Mouse (Mus musculus) forebrain, embryonic 10.5 days (tissue): Measurements from ENCODE around the gene Pik3ip1. TPM values are rescaled to one million over a fixed set of nuclear protein-coding genes. Genes with fewer than 3 reads are reported as not detected.
A peak's percentile ranks its signal among the peaks of the same experiment; 100 is the strongest.

Experiments
- DNase-seq: peaks from one replicate; pipeline ENCODE4 v3.0.0-alpha.2; 2017; ENCODE audit warnings: low spot score; ENCODE audit errors: extremely low spot score
- H3K27ac ChIP-seq: fragments of 300-500 bp; sonication (generic); 2 replicates; pipeline ENCODE4 v1.5.1; 2016; ENCODE audit warnings: mild to moderate bottlenecking
- H3K27me3 ChIP-seq: fragments of 300-500 bp; sonication (generic); 2 replicates; pipeline ENCODE4 v1.6.1; 2016; ENCODE audit warnings: mild to moderate bottlenecking; ENCODE audit not compliant: poor library complexity, severe bottlenecking
- H3K36me3 ChIP-seq: fragments of 300-500 bp; sonication (generic); replicated peaks from 2 replicates; pipeline ENCODE4 v1.6.1; 2016; ENCODE audit warnings: mild to moderate bottlenecking, moderate library complexity
- H3K4me1 ChIP-seq: fragments of 300-500 bp; sonication (generic); 2 replicates; pipeline ENCODE4 v1.6.1; 2016
- H3K4me3 ChIP-seq: fragments of 300-500 bp; sonication (generic); 2 replicates; pipeline ENCODE4 v1.5.1; 2016; ENCODE audit warnings: mild to moderate bottlenecking, moderate library complexity
- H3K9me3 ChIP-seq: fragments of 300-500 bp; sonication (generic); 2 replicates; pipeline ENCODE4 v1.6.1; 2016; ENCODE audit warnings: mild to moderate bottlenecking, moderate library complexity
- WGBS: fragments of 180-500 bp; shearing (Covaris S2); methylation state at CpG from one replicate; pipeline ENCODE4 v1.1.7; 2016; 5-methylcytosine and 5-hydroxymethylcytosine counted together
- polyA plus RNA-seq: library from polyadenylated mRNA; unstranded; fragments of >200 nt; fragmentation: Nextera tagmentation; extraction: Ambion mirVana; gene quantifications from 2 replicates; pipeline ENCODE4 v1.2.1, GENCODE M21; 2016

The Pik3ip1 gene
- polyA plus RNA-seq, 1 experiment from 2014 or later, result 5.6 TPM

DNA sequence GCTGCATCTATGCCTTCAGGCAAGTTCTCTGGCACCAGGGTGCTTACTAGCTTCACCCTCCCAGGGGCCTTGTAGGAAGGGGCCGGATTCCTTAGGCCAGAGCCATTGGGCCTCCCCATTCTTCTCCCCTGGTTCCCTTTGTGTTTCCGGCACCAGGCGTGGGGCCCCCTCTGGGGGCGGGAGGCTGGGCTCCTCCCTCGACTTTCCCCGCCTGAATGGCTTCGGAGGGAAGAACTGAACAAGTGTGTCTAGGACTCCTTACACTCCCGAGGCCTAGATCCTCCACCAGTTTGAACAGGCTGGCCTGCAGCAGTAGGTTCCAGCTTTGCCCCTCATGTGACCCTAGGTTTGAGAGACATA lies 38.2 kb upstream of the Pik3ip1 start:
- Histone ChIP-seq H3K36me3 (peaks cover 56% of the 10 kb centered on the region), H3K9me3 (0 out of 2 replicates have a peak, but pooled peaks cover 6% of the 10 kb centered on the region), H3K27ac (peak overlapping the region; percentile 100), H3K4me3 (peak overlapping the region; percentile 95), H3K4me1 (peaks cover 70% of the 10 kb centered on the region), H3K27me3 (no peaks in the 10 kb centered on the region)
- WGBS, result 0% methylated on average over 8 of the region's 8 CpGs
- DNase-seq, result peak; percentile 90

DNA sequence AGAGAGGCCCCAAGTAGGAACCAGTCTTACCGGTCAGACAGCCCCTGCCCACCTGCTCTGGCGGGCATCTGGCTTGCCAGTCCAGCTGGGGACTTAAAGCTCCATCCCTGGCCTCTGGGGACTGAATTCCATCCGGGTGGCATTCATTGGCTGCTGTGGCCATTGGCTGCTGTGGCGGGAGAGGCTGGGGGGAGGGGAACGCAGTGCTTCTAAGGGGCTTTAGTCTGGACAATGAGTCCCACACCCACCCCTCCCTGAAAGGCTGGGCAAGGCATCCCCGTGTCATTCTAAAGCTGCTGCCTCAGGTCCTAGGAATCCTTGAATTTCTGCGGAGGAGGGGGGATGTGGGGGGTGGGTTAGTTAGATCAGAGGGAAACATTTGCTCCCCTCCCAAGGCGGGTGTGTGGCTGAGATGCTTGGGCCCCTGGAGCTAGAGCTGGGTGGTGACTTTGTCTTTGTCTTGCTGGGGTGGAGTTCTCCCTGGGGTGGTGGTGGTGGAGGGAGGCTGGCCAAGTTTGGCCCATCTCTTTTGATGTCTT lies 37.4 kb upstream of the Pik3ip1 start:
- H3K9me3 ChIP-seq, result 0 out of 2 replicates have a peak, but pooled peaks cover 6% of the 10 kb centered on the region
- H3K4me3 ChIP-seq, result peak overlapping the region; percentile 95
- H3K27me3 ChIP-seq, result no peaks in the 10 kb centered on the region
- H3K27ac ChIP-seq, result peak overlapping the region; percentile 100
- DNase-seq, result peak; percentile 92
- peaks cover 64% of the 10 kb centered on the region for H3K36me3 ChIP-seq
- 0% methylated on average over 8 of the region's 8 CpGs for WGBS
- peaks cover 66% of the 10 kb centered on the region for H3K4me1 ChIP-seq

DNA sequence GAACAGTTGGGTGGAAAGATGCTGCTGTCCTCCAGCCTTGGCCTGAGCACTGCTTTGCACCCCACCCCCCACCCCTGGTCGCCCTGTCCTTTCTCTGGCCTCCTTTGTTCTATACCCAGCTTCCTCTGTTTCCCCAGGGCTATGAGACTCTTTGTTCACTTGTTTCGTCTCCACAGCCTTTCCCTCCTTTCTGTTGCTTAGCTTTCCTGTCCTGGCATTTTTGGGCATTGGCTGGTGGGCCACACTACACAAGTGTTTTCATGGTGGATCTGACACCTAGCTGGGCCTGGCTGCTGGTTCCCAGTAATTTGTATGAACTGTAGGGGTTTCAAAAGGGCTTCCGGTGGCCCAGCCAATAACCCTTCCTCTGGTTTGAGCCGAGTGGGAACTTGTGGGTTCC lies 36.8 kb upstream of the Pik3ip1 start:
- DNase-seq, result peak; percentile 36
- Histone ChIP-seq H3K9me3 (0 out of 2 replicates have a peak, but pooled peaks cover 6% of the 10 kb centered on the region), H3K27me3 (no peaks in the 10 kb centered on the region), H3K4me1 (peaks cover 60% of the 10 kb centered on the region), H3K4me3 (peak overlapping the region; percentile 95), H3K27ac (peak overlapping the region; percentile 100), H3K36me3 (peaks cover 70% of the 10 kb centered on the region)
- WGBS, result 33% methylated on average over 4 of the region's 4 CpGs

DNA sequence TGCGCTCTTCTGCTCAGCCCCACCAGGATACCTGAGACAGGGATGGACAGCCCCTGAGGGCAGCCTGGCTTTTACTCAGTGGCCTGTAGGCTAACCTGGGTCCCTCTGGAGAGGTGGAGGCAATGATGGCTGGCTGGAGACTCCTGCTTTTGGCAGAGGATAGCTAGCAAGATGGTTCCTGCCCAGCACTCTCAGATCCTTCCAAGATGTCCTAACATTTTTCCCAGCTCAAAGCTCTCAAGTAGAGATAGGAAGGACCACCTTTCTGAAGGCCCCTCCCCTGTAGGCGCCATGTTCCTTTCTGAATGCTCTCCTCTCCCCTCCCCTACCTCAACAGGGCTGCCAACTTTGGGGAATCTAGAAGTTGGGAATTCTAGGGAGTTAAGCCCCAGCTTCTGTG lies 35.6 kb upstream of the Pik3ip1 start:
- peaks cover 56% of the 10 kb centered on the region for H3K4me1 ChIP-seq
- H3K36me3 ChIP-seq, result peaks cover 82% of the 10 kb centered on the region
- H3K9me3 ChIP-seq, result 0 out of 2 replicates have a peak, but pooled peaks cover 6% of the 10 kb centered on the region
- 92% methylated on average over 2 of the region's 2 CpGs for WGBS
- no peaks in the 10 kb centered on the region for H3K27me3 ChIP-seq
- no peak for DNase-seq
- peak overlapping the region; percentile 100 for H3K27ac ChIP-seq
- H3K4me3 ChIP-seq, result peak overlapping the region; percentile 95

DNA sequence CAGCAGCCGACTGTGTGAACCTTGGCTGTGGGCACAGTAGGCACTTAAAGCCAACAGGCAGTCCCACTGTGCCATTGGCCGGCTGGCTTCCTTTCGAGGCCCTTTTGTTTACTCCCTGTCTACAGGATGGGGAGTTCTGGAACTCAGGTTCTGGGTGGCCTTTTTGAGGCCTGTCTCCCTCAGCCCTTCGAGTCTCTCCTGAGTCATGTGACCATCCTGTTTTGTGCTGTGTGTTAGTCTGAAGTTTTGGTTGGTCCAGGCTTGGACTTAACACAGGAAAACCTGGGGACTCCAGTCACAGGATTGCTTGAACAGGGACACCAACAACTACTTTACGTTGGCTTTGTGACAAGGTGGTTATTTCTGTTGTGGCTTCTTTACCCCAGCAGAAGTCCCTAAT lies 34.1 kb upstream of the Pik3ip1 start:
- Histone ChIP-seq H3K27ac (no peak overlapping the region), H3K4me3 (peak overlapping the region; percentile 26; the same call in 1 of the 2 replicates), H3K27me3 (no peaks in the 10 kb centered on the region), H3K4me1 (peaks cover 54% of the 10 kb centered on the region), H3K9me3 (no peaks in the 10 kb centered on the region), H3K36me3 (peaks cover 92% of the 10 kb centered on the region)
- no peak for DNase-seq
- 85% methylated on average over 5 of the region's 5 CpGs for WGBS

DNA sequence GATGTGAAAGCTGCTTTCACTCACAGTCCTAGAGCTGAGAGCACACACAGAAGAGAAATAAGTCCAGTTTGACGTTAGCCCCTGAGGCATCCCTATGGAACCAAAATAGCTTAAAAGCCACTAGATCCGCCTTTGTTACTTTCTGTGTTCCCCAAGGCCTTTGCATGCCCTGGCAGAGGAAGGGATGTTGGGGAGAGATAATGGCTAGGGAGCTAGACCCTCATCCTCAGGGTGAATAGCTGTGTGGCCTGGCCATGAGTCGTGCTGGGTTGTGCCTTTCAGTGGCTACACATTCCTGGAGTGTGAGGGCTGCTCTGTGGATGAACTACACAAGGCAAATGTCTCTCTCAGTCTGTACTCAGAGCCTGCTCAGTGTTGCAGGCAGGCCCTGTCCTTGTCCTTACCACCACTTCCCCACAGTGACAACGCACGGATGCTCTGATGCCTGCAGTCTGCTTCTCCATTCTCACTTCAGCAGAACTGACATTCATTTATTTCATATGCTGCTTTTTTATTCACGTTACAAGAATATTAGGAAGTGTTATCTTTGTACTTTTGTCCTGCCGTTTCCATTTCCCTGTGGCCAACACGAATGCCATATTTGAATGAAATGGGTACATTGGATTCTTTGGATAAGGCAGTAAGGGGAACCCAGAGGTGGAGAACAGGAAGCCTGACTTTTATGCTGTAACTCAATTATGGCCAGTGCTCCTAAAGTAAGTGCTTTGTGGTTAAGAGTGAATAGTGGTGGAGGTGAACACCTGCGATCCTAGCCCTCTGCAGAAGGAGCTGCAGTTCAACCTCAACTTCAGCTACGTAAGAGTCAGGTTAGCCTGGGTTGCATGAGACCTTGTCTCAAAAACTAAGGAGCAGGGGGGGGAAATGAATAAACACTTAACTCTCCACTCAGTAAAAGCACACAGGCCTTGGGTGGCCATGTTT lies 32.1 kb upstream of the Pik3ip1 start:
- Histone ChIP-seq H3K4me3 (no peak overlapping the region), H3K36me3 (peaks cover 100% of the 10 kb centered on the region), H3K27ac (no peak overlapping the region), H3K4me1 (peaks cover 43% of the 10 kb centered on the region), H3K9me3 (no peaks in the 10 kb centered on the region), H3K27me3 (no peaks in the 10 kb centered on the region)
- DNase-seq, result no peak
- 93% methylated on average over 10 of the region's 10 CpGs for whole genome bisulfite sequencing

DNA sequence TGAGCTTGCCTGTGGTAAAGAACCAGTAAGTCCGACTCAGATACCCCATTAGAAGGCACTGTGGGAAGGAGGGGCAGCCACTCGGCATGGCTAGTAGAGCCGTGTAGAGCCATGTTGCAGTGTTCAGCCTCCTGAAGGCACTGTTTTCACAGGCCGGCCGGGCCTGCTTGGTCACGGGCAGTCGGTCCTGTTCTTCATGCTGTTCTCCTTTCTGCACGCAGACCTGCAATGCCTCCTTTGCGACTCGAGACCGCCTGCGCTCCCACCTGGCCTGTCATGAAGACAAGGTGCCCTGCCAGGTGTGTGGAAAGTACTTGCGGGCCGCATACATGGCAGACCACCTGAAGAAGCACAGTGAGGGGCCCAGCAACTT lies 31.4 kb upstream of the Pik3ip1 start:
- WGBS, result 95% methylated on average over 14 of the region's 14 CpGs
- H3K27me3 ChIP-seq, result no peaks in the 10 kb centered on the region
- H3K27ac ChIP-seq, result no peak overlapping the region
- no peak for DNase-seq
- H3K4me3 ChIP-seq, result no peak overlapping the region
- no peaks in the 10 kb centered on the region for H3K9me3 ChIP-seq
- peaks cover 100% of the 10 kb centered on the region for H3K36me3 ChIP-seq
- peaks cover 36% of the 10 kb centered on the region for H3K4me1 ChIP-seq

DNA sequence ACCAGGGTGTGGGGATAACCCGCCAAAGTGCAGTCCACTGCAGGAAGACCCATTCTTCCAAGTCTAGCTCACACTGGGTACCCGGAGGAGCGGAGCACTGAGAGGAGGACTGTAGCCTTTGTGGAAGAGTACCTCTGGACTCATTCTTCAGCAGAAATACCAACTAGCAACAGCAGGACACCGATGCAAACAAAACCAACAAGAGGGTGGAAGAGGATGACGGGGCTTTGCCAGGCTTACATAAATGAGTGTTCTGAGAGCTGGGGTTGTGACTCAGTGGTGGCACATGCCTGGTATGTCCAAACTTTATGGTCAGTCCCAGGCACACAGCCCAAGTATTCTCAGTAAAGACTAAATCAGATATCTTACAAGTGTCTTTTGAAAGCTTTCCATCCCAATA lies 29.1 kb upstream of the Pik3ip1 start:
- DNase-seq, result no peak
- whole genome bisulfite sequencing, result 97% methylated on average over 5 of the region's 5 CpGs
- Histone ChIP-seq H3K27me3 (no peaks in the 10 kb centered on the region), H3K9me3 (no peaks in the 10 kb centered on the region), H3K36me3 (peaks cover 100% of the 10 kb centered on the region), H3K27ac (no peak overlapping the region), H3K4me3 (no peak overlapping the region), H3K4me1 (peaks cover 14% of the 10 kb centered on the region)

DNA sequence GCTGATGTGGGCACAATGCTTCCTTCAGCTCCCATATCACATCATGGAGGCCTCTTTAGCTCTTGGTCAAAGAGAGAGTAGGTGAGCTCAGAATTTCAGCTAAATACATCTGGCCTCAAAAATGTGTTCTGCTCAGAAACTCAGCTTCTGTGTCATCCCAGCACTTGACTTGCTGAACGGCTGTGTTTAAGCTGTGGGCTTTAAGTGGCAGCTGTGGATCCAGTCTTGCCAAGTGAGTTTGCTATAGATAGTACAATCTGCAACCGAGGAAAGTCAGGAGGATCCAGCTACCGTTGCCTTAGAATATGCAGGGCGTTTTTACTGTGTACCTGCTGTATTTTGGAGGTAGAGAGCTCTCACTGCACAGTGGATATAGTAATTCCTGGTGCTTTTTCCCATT lies 27.8 kb upstream of the Pik3ip1 start:
- peaks cover 100% of the 10 kb centered on the region for H3K36me3 ChIP-seq
- no peak overlapping the region for H3K27ac ChIP-seq

DNA sequence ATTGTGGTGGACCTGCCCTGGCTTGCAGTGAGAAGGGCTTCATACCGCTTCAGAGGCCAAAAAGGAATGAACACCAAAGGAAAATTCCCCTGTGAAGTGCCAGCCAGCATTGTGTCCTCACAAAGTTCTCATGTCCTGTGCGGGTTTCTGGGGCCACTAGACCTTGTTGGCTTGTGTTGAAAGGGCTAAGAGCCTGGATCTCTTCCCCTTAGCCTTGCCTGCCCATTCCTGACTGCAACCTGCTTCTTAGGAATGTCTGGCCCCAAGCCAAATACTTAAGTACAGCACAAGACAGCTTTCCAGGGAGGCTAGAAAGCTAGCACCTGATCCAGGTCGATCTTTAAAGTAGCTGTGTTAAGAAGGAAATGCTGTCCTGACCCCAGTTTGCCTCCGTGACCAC lies 27.4 kb upstream of the Pik3ip1 start:
- Histone ChIP-seq H3K27ac (no peak overlapping the region), H3K4me1 (no peaks in the 10 kb centered on the region), H3K4me3 (no peak overlapping the region), H3K27me3 (no peaks in the 10 kb centered on the region), H3K9me3 (no peaks in the 10 kb centered on the region), H3K36me3 (peaks cover 100% of the 10 kb centered on the region)
- WGBS, result 95% methylated on average over 4 of the region's 4 CpGs
- no peak for DNase-seq

More for the DNA sequence above, 27.8 kb upstream of the Pik3ip1 start:
- Histone ChIP-seq H3K27me3 (no peaks in the 10 kb centered on the region), H3K9me3 (no peaks in the 10 kb centered on the region), H3K4me3 (no peak overlapping the region), H3K4me1 (peaks cover under 1% of the 10 kb centered on the region; the same call in 1 of the 2 replicates)
- WGBS, result 96% methylated on average over 4 of the region's 4 CpGs
- no peak for DNase-seq

DNA sequence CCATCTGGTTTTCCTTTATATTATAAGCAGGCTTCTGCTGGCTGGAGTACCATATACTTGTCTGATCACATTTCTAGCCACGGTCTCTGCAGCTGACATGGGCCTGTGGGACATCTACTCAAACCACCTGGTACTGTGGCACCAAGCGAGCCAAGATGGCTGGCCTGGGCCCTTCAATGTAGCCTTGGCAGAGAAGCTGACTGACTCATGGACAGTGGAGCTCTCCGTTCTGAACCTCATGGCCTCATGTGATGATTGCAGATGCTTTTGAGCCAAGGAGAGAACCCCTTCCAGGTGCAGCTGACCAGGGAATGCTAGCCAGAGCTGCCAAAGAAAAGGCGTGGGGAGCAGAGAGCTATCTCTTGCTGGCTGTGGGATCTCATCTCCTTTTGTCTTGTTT lies 24.4 kb upstream of the Pik3ip1 start:
- no peak for DNase-seq
- no peak overlapping the region for H3K4me3 ChIP-seq
- WGBS, result 96% methylated on average over 4 of the region's 4 CpGs
- H3K4me1 ChIP-seq, result no peaks in the 10 kb centered on the region
- H3K9me3 ChIP-seq, result no peaks in the 10 kb centered on the region
- peaks cover 100% of the 10 kb centered on the region for H3K36me3 ChIP-seq
- H3K27me3 ChIP-seq, result no peaks in the 10 kb centered on the region
- no peak overlapping the region for H3K27ac ChIP-seq

DNA sequence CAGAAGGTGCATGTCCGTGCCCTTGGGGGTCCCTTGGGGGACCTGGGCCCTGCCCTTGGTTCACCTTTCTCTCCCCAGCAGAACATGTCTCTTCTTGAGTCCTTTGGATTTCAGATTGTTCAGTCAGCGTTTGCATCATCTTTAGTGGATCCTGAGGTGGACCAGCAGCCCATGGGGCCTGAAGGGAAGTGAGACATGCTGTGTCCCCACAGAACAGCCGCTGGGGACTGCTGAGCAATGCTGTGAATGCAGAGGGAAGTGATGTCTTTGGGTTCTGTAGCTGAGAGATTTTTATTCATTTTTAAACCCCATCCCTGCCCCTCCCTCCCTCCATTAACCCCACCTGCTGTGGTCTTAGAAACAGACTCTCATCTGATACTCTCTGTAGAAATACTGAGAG lies 22.3 kb upstream of the Pik3ip1 start:
- Histone ChIP-seq H3K4me1 (no peaks in the 10 kb centered on the region), H3K27me3 (no peaks in the 10 kb centered on the region), H3K4me3 (no peak overlapping the region), H3K36me3 (peaks cover 100% of the 10 kb centered on the region), H3K9me3 (no peaks in the 10 kb centered on the region), H3K27ac (no peak overlapping the region)
- DNase-seq, result no peak
- 98% methylated on average over 3 of the region's 3 CpGs for WGBS

DNA sequence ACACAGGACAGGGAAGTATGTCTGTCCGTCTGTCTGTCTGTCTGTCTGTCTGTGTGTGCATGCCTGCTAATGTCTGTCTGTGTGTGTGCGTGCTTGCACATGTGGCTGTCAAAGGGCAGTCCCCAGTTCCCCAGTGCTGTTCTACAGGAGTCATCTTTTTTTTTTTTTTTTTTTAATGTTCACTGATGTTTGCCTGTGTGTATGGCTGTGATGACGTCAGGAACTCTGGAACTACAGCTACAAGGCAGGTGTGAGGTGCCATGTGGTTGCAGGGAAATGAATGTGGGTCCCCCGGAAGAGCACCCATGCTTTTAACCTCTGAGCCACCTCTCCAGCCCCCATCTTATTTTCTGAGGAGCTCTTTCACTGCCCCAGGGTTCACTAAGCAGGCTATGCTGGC lies 20.3 kb upstream of the Pik3ip1 start:
- H3K27me3 ChIP-seq, result no peaks in the 10 kb centered on the region
- DNase-seq, result no peak
- H3K36me3 ChIP-seq, result peaks cover 95% of the 10 kb centered on the region
- WGBS, result 90% methylated on average over 4 of the region's 4 CpGs
- no peaks in the 10 kb centered on the region for H3K9me3 ChIP-seq
- H3K4me1 ChIP-seq, result no peaks in the 10 kb centered on the region
- H3K27ac ChIP-seq, result no peak overlapping the region
- H3K4me3 ChIP-seq, result no peak overlapping the region
